Mouse (Mus musculus) spleen, adult 18-20 months (tissue): Measurements from ENCODE around the gene Adam3.

ENCODE experiments used
- DNase-seq, 2 experiments: peaks; one replicate each; pipeline ENCODE4 v3.0.0; 2022; ENCODE audit warnings: mixed read lengths in 2 of 2

The Adam3 gene

DNA sequence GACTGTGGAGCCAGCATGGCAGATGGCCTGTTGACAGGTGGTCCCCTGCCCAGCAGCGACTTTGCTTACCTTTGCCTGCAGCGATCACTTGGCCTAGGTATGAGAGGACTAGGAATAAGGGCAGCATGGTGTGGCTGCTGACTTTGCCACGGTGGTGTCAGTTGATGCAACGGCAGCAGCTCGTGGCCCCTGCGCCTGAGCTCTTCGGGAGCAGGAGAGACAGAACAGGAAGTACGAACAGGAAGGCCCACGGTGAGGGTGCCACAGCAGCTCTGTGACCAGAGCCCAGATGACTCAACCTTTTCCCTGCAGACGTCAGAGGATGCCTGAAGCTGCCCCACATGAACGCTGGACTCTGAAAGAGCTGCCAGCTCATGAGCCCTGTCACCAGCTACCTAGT is at the start of gene Adam3:
TSS of gene Adam3 (minus strand) at position 223 of the 400 bp plus-strand sequence.
- no peak for DNase-seq

DNA sequence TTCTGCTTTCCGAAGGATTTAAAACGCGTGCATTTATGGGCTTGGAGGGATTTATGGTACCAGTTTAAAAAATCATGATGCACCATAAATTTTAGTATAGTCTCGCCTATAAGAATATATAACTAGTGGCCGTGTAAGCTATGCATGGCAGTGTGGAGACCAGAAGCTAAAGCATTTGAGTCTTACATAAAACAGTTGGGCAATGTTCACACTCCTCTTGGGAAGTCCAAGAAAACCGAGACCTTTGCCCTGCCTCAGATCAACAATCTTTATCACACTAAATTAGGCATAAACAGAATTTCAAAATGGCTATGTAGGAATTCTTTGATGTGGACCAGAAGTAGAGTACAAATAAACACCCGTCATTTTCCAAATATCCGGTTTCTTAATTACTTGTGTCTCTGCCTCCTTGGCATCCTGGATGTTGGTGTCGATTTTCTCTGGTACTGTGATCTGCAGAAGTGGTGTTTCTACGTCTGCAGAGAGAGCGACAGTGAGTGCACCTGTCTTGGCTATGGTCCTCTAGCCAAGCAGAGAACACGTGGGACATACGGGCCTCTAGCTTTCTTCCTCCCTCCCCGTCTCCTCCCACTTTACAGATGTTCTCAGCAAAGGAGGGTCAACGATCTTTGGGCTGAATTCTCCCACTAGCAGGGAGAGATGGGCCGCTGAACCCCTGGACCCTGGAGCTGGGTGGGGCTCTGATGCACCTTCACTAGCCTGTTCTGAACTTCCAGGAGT is 596 bp downstream of the Adam3 start:
- DNase-seq, result no peak
